Mouse (Mus musculus) kidney, embryonic 15.5 days (tissue): ENCODE measurements around the gene Icmt. TPM values are rescaled to one million over a fixed set of nuclear protein-coding genes. Genes with fewer than 3 reads are reported as not detected.

Source experiments
- ATAC-seq: fragments of 200-750 bp; cut with Nextera tagmentation; replicated peaks from 2 replicates; pipeline ENCODE4 v1.8.0; 2017; ENCODE audit warnings: moderate TSS enrichment; ENCODE audit not compliant: low FRiP score
- H3K27ac ChIP-seq: fragments of 300-500 bp; sonication (generic); 2 replicates; pipeline ENCODE4 v1.5.1; 2015; ENCODE audit warnings: mild to moderate bottlenecking, inconsistent platforms
- H3K27me3 ChIP-seq: fragments of 300-500 bp; sonication (generic); 2 replicates; pipeline ENCODE4 v1.6.1; 2015; ENCODE audit warnings: inconsistent platforms
- H3K36me3 ChIP-seq: fragments of 300-500 bp; sonication (generic); 2 replicates; pipeline ENCODE4 v1.6.1; 2015; ENCODE audit warnings: inconsistent platforms
- H3K4me1 ChIP-seq: fragments of 300-500 bp; sonication (generic); 2 replicates; pipeline ENCODE4 v1.6.1; 2015; ENCODE audit warnings: inconsistent platforms
- H3K4me2 ChIP-seq: fragments of 300-500 bp; sonication (generic); 2 replicates; pipeline ENCODE4 v1.6.1; 2015; ENCODE audit warnings: moderate library complexity, mild to moderate bottlenecking, inconsistent platforms
- H3K4me3 ChIP-seq: fragments of 300-500 bp; sonication (generic); replicated peaks from 2 replicates; pipeline ENCODE4 v1.5.1; 2015; ENCODE audit warnings: mild to moderate bottlenecking, inconsistent platforms
- H3K9ac ChIP-seq: fragments of 300-500 bp; sonication (generic); 2 replicates; pipeline ENCODE4 v1.6.1; 2015; ENCODE audit warnings: mild to moderate bottlenecking, inconsistent platforms
- H3K9me3 ChIP-seq: fragments of 300-500 bp; sonication (generic); replicated peaks from 2 replicates; pipeline ENCODE4 v1.6.1; 2016; ENCODE audit warnings: inconsistent platforms
- WGBS: fragments of 180-500 bp; shearing (Covaris S2); methylation state at CpG from one replicate; pipeline ENCODE4 v1.1.7; 2015; ENCODE audit warnings: mixed read lengths; 5-methylcytosine and 5-hydroxymethylcytosine counted together
- polyA plus RNA-seq: library from polyadenylated mRNA; unstranded; fragments of >200 nt; fragmentation: Nextera tagmentation; extraction: Ambion mirVana; gene quantifications from 2 replicates; pipeline ENCODE4 v1.2.1, GENCODE M21; 2015

Gene Icmt
- polyA plus RNA-seq: 22.3 and 28.7 TPM in 2 replicates

DNA sequence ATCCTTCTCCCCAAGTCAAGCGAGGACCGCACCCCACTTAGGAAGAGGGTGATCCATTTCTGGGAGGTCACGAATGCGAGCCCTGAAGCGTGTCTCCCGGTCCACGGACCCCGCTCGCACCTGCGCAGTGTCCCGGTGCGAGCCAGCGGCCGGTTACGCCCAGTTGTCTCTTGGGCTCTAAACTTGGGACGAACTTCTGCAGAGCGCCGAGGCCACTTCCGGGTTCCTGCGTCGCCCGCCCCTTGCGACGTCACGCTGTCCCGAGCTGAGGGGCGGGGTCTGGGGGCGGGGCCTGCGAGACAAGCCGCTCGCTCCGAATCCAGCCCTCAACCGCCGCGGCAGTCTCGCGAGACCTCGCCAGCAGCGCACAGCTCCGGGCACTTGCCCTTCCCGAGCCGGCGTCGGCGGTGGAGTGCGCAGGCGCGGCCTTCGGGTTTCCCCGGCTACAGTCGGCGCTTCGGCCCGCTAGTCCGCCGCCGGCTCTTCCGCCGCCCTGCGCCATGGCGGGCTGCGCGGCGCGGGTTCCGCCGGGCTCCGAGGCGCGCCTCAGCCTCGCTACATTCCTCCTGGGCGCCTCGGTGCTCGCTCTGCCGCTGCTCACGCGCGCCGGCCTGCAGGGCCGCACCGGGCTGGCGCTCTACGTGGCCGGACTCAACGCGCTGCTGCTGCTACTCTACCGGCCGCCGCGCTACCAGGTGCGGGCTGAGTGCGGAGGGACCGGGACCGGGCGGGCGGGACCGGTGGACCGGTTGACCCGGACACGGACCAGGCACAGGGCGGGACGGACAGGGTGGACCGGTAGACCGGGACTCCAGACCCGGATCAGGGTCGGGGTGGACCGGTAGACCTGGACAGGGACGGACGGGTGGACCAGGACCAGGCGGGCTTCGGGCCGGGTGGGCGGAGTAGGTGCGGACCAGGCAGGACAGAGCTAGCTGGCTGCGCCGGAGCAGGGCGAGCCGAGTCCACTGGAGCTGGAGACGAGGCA is at the start of gene Icmt:
Icmt (plus strand) TSS at position 354 of the 988 bp plus-strand sequence.
- Histone ChIP-seq H3K27ac (peak within 1 kb of the TSS; percentile 84), H3K27me3 (peaks cover 26% of the 10 kb centered on the region), H3K4me1 (peaks cover 65% of the 10 kb centered on the region), H3K4me3 (peak within 1 kb of the TSS; percentile 95), H3K9me3 (no peaks in the 10 kb centered on the region), H3K4me2 (peak within 1 kb of the TSS; percentile 93), H3K36me3 (peaks cover 27% of the 10 kb centered on the region), H3K9ac (peak within 1 kb of the TSS; percentile 95)
- peak; percentile 96 for ATAC-seq
- under 1% methylated on average over 119 of the region's 119 CpGs for WGBS

DNA sequence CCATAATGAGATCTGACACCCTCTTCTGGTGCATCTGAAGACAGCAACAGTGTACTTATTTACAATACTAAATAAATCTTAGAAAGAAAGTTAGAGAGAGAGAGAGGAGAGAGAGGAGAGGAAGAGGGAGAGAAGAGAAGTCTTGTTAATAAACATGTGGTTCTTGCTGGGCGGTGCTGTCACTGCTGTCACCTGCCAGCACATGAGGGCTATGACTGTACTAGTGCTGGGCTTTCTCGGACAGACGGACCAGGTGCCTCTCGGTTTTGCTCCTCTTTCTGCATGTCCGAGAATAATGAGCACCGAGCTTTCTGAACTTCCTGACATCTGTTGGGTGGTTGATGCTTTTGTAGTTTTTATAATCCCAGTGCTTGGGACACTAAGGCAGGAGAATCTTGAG is 46.4 kb upstream of the Icmt start:
- Histone ChIP-seq H3K4me3 (no peak overlapping the region), H3K27me3 (no peaks in the 10 kb centered on the region), H3K9ac (no peak overlapping the region), H3K9me3 (no peaks in the 10 kb centered on the region), H3K4me1 (peaks cover 19% of the 10 kb centered on the region), H3K36me3 (no peaks in the 10 kb centered on the region), H3K27ac (no peak overlapping the region), H3K4me2 (no peak overlapping the region)
- no peak for ATAC-seq
- WGBS: 82% methylated on average over 6 of the region's 6 CpGs

DNA sequence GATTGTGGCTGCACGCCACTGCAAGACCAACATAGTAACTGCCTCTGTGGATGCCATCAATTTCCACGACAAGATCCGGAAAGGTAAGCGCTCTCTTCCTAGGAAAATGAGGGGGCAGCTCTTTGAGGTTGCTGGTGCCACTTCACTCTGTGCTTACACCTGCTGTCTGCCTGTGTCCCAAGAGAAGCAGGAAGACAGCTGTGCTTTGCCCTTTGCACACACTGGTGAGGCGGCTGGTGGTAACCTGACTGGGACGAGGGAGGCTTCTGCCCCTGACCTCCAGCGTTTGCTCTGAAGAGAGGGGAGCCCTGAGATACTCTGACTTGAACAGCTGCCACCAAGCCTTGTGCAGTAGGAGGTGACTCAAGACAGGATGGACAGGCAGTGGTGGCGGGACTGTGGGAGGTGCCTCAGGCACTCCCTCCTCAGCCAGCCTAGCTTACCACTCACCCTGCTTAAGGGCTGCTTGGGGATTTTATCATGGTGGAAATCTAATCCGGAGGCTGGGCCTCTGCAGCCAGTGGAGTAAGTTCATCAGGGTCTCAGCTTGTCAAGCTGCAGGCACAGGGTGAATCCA is 43.8 kb upstream of the Icmt start:
- H3K36me3 ChIP-seq: no peaks in the 10 kb centered on the region
- H3K9ac ChIP-seq: no peak overlapping the region
- no peaks in the 10 kb centered on the region for H3K27me3 ChIP-seq
- H3K4me2 ChIP-seq: no peak overlapping the region
- H3K4me3 ChIP-seq: no peak overlapping the region
- peak overlapping the region; percentile 52; the same call in 1 of the 2 replicates for H3K27ac ChIP-seq
- H3K4me1 ChIP-seq: peaks cover 19% of the 10 kb centered on the region
- 42% methylated on average over 9 of the region's 9 CpGs for WGBS
- no peaks in the 10 kb centered on the region for H3K9me3 ChIP-seq
- peak; percentile 88 for ATAC-seq

DNA sequence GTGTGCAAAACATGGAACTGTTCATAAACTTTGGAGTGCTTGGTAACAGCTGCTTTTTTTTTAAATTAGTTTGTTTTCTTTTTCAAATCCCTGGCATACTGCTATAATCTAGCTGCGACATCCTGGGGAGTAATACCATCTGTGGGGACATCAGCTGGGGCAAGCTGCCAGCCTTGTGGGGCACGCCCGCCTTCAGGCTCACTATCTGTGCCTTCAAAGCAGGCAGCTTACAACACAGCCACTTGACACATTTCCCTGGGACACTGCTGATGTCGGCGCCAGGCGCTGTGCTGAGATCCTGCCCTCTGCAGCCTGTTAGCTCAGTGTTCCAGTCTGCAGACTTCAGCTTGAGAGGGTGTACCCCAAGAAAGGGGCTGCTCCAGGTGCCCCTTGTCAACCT is 40.0 kb upstream of the Icmt start:
- WGBS: 51% methylated on average over 6 of the region's 6 CpGs
- H3K27ac ChIP-seq: no peak overlapping the region
- no peaks in the 10 kb centered on the region for H3K9me3 ChIP-seq
- no peak overlapping the region for H3K4me2 ChIP-seq
- no peak overlapping the region for H3K9ac ChIP-seq
- no peak for ATAC-seq
- peaks cover 24% of the 10 kb centered on the region for H3K4me1 ChIP-seq
- H3K4me3 ChIP-seq: no peak overlapping the region
- no peaks in the 10 kb centered on the region for H3K36me3 ChIP-seq
- H3K27me3 ChIP-seq: no peaks in the 10 kb centered on the region

DNA sequence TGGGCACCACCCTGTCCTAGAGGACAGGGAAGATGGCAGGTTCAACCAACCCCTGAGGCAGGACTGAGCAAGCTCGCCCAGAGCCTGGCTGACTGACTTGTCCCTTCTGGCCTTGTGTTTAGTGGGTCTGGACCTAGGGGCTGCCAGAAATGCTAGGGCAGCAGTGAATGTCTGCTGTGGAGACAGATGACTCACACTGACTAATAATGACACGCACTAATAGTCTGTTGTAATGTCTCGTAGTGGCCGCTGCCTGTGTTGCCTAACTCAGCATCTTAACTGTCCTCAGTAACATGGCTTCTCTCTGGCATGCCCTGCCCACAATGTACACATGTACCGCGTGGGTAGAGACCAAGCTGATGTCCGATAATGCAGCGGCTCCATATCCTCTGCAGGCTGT is 36.6 kb upstream of the Icmt start:
- Histone ChIP-seq H3K4me2 (no peak overlapping the region), H3K4me1 (peaks cover 37% of the 10 kb centered on the region), H3K27ac (no peak overlapping the region), H3K27me3 (no peaks in the 10 kb centered on the region), H3K36me3 (no peaks in the 10 kb centered on the region), H3K4me3 (no peak overlapping the region), H3K9me3 (no peaks in the 10 kb centered on the region), H3K9ac (no peak overlapping the region)
- 88% methylated on average over 8 of the region's 8 CpGs for WGBS
- ATAC-seq: no peak

DNA sequence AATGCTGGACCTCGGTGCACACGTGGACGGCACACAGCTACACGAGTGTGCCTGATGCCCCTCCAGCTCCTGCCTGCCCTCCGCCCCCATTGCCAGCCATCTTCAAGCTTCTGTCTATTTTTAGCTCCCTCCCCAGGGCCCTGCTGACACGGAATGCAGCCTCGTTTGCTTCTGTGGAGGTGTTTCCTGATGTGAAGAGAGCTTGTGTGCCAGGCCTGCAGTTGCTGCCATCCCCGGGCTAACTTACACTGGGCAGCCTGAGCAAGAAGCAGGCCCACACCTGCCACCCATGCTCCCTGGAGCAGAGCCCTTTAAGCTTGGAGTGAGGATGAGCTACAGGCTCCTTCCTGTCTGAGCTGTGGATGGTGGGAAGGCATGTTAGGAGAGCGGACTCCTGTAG is 34.8 kb upstream of the Icmt start:
- Histone ChIP-seq H3K36me3 (no peaks in the 10 kb centered on the region), H3K9ac (no peak overlapping the region), H3K4me2 (no peak overlapping the region), H3K9me3 (no peaks in the 10 kb centered on the region), H3K4me3 (no peak overlapping the region), H3K27me3 (no peaks in the 10 kb centered on the region), H3K4me1 (peaks cover 37% of the 10 kb centered on the region), H3K27ac (no peak overlapping the region)
- no peak for ATAC-seq
- WGBS: 58% methylated on average over 9 of the region's 9 CpGs

DNA sequence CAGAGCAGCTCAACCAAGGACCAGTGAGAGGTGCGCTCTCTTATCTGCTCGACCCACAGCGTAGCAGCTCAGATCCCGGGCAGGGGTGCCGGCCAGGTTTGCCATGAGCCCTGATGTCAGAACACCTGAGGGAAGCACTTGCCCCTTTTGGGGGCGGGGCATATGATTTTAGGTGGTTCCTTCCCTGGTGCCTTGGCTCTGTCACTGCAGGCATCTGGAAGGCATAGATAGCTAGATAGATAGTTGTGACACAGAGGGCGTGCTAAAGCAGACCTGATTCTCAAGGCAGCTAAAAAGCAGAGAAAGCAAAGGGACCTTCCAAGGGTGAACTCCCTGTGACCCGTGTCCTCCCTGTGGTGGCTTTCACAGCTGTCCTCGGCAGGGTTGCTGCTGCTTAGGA is 33.9 kb upstream of the Icmt start:
- no peaks in the 10 kb centered on the region for H3K36me3 ChIP-seq
- ATAC-seq: 0 out of 2 replicates have a peak, but pooled peaks have one; percentile 3
- H3K4me3 ChIP-seq: no peak overlapping the region
- 63% methylated on average over 9 of the region's 9 CpGs for WGBS
- no peak overlapping the region for H3K9ac ChIP-seq
- peaks cover 44% of the 10 kb centered on the region for H3K4me1 ChIP-seq
- H3K9me3 ChIP-seq: no peaks in the 10 kb centered on the region
- H3K4me2 ChIP-seq: no peak overlapping the region
- H3K27ac ChIP-seq: peak overlapping the region; percentile 54; the same call in 1 of the 2 replicates
- H3K27me3 ChIP-seq: no peaks in the 10 kb centered on the region

DNA sequence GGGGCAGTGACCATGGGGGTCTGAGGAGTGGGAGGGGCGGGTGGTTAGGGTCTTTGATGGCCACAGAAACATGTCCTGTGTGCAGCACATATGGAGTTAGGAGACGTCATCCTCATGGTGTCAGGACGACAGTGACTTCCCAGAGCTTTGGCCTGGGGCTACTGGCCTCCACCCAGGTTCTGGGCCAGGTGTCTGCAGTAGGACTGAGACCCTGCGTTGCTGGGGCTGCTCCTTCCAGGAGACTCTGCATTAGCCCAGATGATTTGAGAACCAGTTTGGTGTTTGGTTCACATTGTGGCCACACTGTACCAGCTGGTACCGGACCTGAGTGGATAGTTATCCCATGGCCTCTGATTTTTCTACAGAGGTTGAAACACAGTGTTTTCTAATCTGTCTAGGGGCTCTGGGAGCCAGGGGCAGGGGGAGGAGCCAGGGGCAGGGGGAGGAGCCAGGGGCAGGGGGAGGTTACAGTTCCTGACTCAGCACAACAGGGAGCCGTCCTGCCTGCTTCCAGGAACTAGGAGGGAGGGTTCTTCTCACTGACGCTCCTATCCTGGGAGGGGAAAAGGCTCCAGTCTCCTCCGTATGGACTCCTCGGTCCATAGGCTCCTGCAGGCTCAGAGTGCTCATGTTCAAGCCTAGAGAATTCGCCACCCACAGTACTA is 33.4 kb upstream of the Icmt start:
- Histone ChIP-seq H3K4me1 (peaks cover 44% of the 10 kb centered on the region), H3K9me3 (no peaks in the 10 kb centered on the region), H3K4me3 (no peak overlapping the region), H3K9ac (no peak overlapping the region), H3K27me3 (no peaks in the 10 kb centered on the region), H3K27ac (peak overlapping the region; percentile 54), H3K36me3 (no peaks in the 10 kb centered on the region), H3K4me2 (peak overlapping the region; percentile 34)
- 28% methylated on average over 10 of the region's 10 CpGs for WGBS
- ATAC-seq: peak; percentile 76

DNA sequence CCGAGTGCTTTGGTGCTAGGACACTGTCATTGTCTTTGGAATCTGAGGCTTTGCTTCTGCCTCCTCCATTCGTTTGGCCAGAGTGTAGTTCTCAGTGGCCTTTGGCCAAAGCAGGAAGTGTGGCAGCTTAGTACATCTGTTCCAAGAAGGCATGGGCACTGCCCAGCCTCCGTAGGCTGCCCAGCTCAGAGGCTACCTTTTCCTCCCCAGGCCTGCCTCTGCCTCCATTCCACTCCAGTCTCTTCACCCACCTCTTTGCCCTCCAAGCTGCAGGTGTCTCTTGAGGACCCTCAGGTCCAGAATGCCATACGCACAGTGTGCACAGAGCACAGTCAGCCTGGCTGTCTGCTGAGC is 32.9 kb upstream of the Icmt start:
- H3K4me3 ChIP-seq: no peak overlapping the region
- no peaks in the 10 kb centered on the region for H3K9me3 ChIP-seq
- peak; percentile 16; the same call in 1 of the 2 replicates for ATAC-seq
- H3K36me3 ChIP-seq: no peaks in the 10 kb centered on the region
- peak overlapping the region; percentile 34 for H3K4me2 ChIP-seq
- 49% methylated on average over 4 of the region's 4 CpGs for WGBS
- H3K27ac ChIP-seq: peak overlapping the region; percentile 54
- no peaks in the 10 kb centered on the region for H3K27me3 ChIP-seq
- H3K9ac ChIP-seq: no peak overlapping the region
- H3K4me1 ChIP-seq: peaks cover 44% of the 10 kb centered on the region

DNA sequence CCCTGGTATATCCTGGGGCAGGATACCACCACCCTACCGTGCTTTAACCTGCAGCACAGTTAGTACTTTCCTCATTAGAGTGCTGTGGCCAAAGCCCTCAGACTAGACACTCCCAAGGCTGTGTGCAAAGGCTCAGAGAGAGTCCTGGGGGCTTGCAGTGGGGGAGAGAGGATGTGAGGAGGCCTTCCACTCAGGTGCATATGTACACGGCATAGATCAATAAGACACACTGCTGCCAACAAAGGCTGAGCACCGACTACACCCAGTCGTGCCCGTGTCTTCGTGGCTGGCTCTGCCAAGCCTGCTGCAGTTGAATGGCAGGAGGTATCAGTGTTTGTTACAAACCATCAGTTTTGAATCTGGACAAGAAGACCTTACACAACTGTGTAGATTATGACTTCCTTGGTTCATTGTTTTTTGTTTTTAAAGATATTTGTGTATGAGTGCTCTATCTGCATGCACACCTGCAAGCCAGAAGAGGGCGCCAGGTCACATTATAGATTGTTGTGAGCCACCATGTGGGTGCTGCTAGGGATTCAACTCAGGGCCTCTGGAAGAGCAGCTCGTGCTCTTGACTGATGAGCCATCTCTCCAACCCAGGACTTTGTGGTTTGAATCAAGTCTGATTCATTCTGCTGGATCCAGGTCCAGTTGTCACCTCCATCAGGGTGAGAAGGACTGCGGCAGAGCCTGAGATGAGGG is 32.0 kb upstream of the Icmt start:
- Histone ChIP-seq H3K9me3 (no peaks in the 10 kb centered on the region), H3K27ac (no peak overlapping the region), H3K4me3 (no peak overlapping the region), H3K4me2 (no peak overlapping the region), H3K4me1 (peaks cover 44% of the 10 kb centered on the region), H3K27me3 (no peaks in the 10 kb centered on the region), H3K36me3 (no peaks in the 10 kb centered on the region), H3K9ac (no peak overlapping the region)
- ATAC-seq: no peak
- WGBS: 90% methylated on average over 9 of the region's 9 CpGs

DNA sequence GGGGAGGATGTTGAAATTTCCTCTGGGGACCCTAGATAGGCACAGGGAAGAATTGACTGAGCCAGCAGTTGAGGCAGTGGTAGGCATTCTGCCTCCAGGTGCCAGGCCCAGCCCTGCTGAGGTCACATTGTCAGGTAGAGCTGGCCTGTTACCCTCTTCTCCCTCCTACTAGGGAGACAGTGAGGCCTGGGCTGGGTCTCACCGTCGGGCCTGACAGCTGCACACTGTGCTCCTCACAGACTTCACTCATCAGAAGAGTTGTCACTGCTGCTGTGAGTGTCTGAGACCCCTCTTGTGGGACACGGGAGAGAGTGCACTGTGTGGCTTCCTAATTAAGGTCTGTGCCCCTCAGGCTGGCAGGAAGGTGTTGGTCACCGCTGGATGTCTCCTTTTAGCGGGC is 31.2 kb upstream of the Icmt start:
- H3K9ac ChIP-seq: no peak overlapping the region
- WGBS: 58% methylated on average over 5 of the region's 5 CpGs
- no peak for ATAC-seq

More for the DNA sequence above, 31.2 kb upstream of the Icmt start:
- H3K9me3 ChIP-seq: no peaks in the 10 kb centered on the region
- H3K4me1 ChIP-seq: peaks cover 46% of the 10 kb centered on the region
- H3K36me3 ChIP-seq: no peaks in the 10 kb centered on the region
- no peaks in the 10 kb centered on the region for H3K27me3 ChIP-seq
- H3K4me3 ChIP-seq: no peak overlapping the region
- no peak overlapping the region for H3K4me2 ChIP-seq
- no peak overlapping the region for H3K27ac ChIP-seq
